Mouse (Mus musculus): Measurements from ENCODE around the gene Tomm7. TPM values are rescaled to one million over a fixed set of nuclear protein-coding genes. Genes with fewer than 3 reads are reported as not detected.
A peak's percentile ranks its signal among the peaks of the same experiment; 100 is the strongest.

Tomm7 gene
- total and polyA plus RNA-seq, 3 experiments = 133 to 184 (median 142) TPM

DNA sequence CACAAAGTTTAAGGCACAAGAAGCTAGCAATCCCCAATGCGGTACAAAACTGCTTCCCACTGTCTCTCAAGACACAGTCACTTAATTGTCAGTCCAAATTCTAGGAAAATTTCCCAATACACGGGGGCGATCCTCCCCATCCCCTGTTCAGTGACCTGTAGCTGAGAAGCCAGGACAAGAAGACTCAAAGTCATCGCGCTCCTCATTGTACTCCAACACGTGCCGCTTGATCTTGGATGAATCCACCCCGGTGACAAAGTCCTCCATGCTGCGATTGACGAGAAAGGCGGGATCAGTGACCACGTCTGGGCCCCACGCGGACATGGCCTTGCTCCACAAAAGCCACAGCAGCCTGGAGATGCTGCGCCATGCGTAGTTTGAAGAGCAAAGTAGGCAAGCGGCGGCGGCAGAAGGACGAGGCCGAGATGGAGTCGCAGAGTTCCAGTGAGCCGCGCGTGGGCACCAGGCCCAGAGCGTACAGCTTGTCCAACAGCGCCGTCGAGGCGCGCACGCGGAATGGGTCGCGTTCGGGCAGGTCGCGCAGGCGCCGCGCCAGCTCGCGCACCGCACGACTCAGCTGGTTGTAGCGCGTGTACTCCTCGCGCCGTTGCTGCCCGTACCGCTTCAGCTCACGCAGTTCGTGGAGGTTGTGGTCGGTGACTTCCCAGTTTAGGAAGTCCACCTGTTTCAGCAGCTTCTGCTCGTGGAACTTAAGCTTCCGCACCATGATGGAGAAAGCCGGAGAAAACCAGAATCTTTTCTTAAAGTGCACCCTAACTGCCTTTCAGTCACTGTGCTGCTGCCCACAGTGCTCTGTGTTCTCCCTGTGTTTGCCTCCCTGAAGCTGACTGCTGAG is 12.8 kb downstream of the Tomm7 start:
- Histone ChIP-seq H3K36me3 (replicated peaks in 1 of 2; ENCODE audit: control insufficient read depth in 1 of 2, insufficient read depth in 1 of 2, low read length in 1 of 2) (no peaks in the 10 kb centered on the region), H3K27me3 (replicated peaks) (no peaks in the 10 kb centered on the region), H3K27ac (ENCODE audit: insufficient read depth, low read depth) (no peak overlapping the region), H3K4me2 (ENCODE audit: insufficient read depth, low read depth, poor library complexity, severe bottlenecking) (no peak overlapping the region), H3K9ac (ENCODE audit: insufficient read depth, low read depth) (no peak overlapping the region), H3K9me3 (replicated peaks; ENCODE audit: low read length) (no peaks in the 10 kb centered on the region), H3K4me3 (replicated peaks in 1 of 3; ENCODE audit: low read depth in 2 of 3, low read length in 2 of 3, poor library complexity in 1 of 3) (no peak overlapping the region), H3K79me2 (replicated peaks; ENCODE audit: control insufficient read depth, extremely low read depth, insufficient read depth, poor library complexity, severe bottlenecking) (no peaks in the 10 kb centered on the region), H3K4me1 (ENCODE audit: control insufficient read depth in 1 of 2, insufficient read depth in 2 of 2) (peaks cover 1 to 2% of the 10 kb centered on the region in 2 experiments; a peak in 1 of 4 replicates)
- in situ Hi-C loops (cut with MboI; ENCODE audit: low pct_ligation_motif_present, low pct_unique_long_range_greater_than_20kb, low sequenced_read_pairs) = no loop called here
- dilution Hi-C loops (cut with MboI; ENCODE audit: extremely low pct_ligation_motif_present, extremely low pct_unique_long_range_greater_than_20kb, low sequenced_read_pairs) = no loop called here
- no peak for DNase-seq (ENCODE audit: extremely low read depth)
- no peak for TF ChIP-seq EP300 (IDR thresholded peaks at IDR 0.05; ENCODE audit: low read length)
- no peak for TF ChIP-seq POLR2AphosphoS2 (IDR thresholded peaks at IDR 0.05; ENCODE audit: low read depth, low read length)
- TF ChIP-seq ZC3H11A (IDR thresholded peaks at IDR 0.05; ENCODE audit: low read depth, low read length) = no peak
- no peak for TF ChIP-seq USF2 (conservative IDR thresholded peaks at IDR 0.05; ENCODE audit: low read depth, low read length)
- TF ChIP-seq TBP (conservative IDR thresholded peaks at IDR 0.05; ENCODE audit: low read depth, low read length) = no peak
- no peak for TF ChIP-seq RCOR1 (conservative IDR thresholded peaks at IDR 0.05; ENCODE audit: low read depth, low read length)
- no peak for TF ChIP-seq MXI1 (IDR thresholded peaks at IDR 0.05; ENCODE audit: low read depth, low read length)
- TF ChIP-seq HCFC1 (IDR thresholded peaks at IDR 0.05; ENCODE audit: low read depth, low read length) = no peak
- TF ChIP-seq SMC3 (IDR thresholded peaks at IDR 0.05; ENCODE audit: low read depth, low read length) = no peak
- TF ChIP-seq JUN (IDR thresholded peaks at IDR 0.05; ENCODE audit: insufficient read depth, low read depth, low read length) = no peak
- TF ChIP-seq ETS1 (conservative IDR thresholded peaks at IDR 0.05; ENCODE audit: low read depth, low read length) = no peak
- TF ChIP-seq ELF1 (IDR thresholded peaks at IDR 0.05; ENCODE audit: low read depth, low read length) = no peak
- TF ChIP-seq MAFK (IDR thresholded peaks at IDR 0.05; ENCODE audit: insufficient replicate concordance, low read length) = no peak
- no peak for TF ChIP-seq USF1 (IDR thresholded peaks at IDR 0.05; ENCODE audit: low read depth, low read length)
- no peak for TF ChIP-seq ZMIZ1 (IDR thresholded peaks at IDR 0.05; ENCODE audit: low read depth, low read length)
- TF ChIP-seq MAZ (IDR thresholded peaks at IDR 0.05; ENCODE audit: low read depth, low read length) = no peak

DNA sequence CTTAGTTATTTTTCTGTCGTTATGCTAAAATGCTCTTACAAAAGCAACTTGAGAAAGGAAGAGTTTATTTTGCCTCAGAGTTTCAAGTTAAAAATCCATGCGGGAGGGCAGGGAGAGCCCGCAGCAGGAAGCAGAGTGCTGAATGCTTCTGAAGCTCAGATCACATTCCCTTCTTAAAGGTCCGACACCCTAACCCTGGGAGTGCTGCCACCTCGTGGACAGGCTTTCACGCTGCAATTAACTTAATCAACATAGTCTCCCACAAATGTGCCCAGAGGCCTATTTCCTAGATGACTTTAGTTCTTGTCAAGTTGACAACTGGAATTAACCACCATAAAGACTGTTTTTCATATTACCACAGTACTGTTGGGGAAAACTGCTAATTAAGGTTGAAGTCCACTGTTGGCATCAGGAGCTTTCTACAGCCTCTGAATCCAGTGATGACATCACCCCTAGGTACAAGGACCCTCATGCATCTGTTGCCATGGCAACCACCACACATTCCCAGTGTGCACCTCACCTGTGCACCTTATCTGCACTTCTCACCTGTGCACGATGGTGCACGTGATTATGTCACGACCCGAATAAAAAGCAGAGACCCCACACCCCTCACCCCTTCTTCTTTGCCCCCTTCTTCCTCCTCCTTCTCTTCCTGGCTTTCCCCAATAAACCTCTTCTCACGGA is 17.5 kb downstream of the Tomm7 start:
- H3K9me3 ChIP-seq (replicated peaks; ENCODE audit: low read length) = no peaks in the 10 kb centered on the region
- no peaks in the 10 kb centered on the region for H3K27me3 ChIP-seq (replicated peaks)
- no peak overlapping the region for H3K9ac ChIP-seq (ENCODE audit: insufficient read depth, low read depth)
- H3K36me3 ChIP-seq (replicated peaks in 1 of 2; ENCODE audit: control insufficient read depth in 1 of 2, insufficient read depth in 1 of 2, low read length in 1 of 2) = peaks cover 0 to 9% of the 10 kb centered on the region in 2 experiments
- 0 out of 4 replicates have a peak, but pooled peaks cover 2 to 6% of the 10 kb centered on the region in 2 experiments for H3K4me1 ChIP-seq (ENCODE audit: control insufficient read depth in 1 of 2, insufficient read depth in 2 of 2)
- DNase-seq (ENCODE audit: extremely low read depth) = peak; percentile 79
- no peak overlapping the region for H3K4me2 ChIP-seq (ENCODE audit: insufficient read depth, low read depth, poor library complexity, severe bottlenecking)
- H3K27ac ChIP-seq (ENCODE audit: insufficient read depth, low read depth) = no peak overlapping the region
- TF ChIP-seq NRF1 (IDR thresholded peaks at IDR 0.05; ENCODE audit: low read depth, low read length) = no peak
- peak; percentile 84 to 88 for TF ChIP-seq CTCF (conservative IDR thresholded peaks at IDR 0.05 in 1 of 2, IDR thresholded peaks at IDR 0.05 in 1 of 2; ENCODE audit: low read depth in 2 of 2, low read length in 2 of 2)
- no peak for TF ChIP-seq E2F4 (IDR thresholded peaks at IDR 0.05; ENCODE audit: insufficient replicate concordance, low read depth, low read length)
- TF ChIP-seq ELF1 (IDR thresholded peaks at IDR 0.05; ENCODE audit: low read depth, low read length) = 0 out of 2 replicates have a peak, but pooled peaks have one; percentile 16
- peak; percentile 45 for TF ChIP-seq RAD21 (IDR thresholded peaks at IDR 0.05; ENCODE audit: low read depth, low read length)
- peak; percentile 53 for TF ChIP-seq SMC3 (IDR thresholded peaks at IDR 0.05; ENCODE audit: low read depth, low read length)
- in situ Hi-C loops (cut with MboI; ENCODE audit: low pct_ligation_motif_present, low pct_unique_long_range_greater_than_20kb, low sequenced_read_pairs) = no loop called here
- no peaks in the 10 kb centered on the region for H3K79me2 ChIP-seq (replicated peaks; ENCODE audit: control insufficient read depth, extremely low read depth, insufficient read depth, poor library complexity, severe bottlenecking)
- dilution Hi-C loops (cut with MboI; ENCODE audit: extremely low pct_ligation_motif_present, extremely low pct_unique_long_range_greater_than_20kb, low sequenced_read_pairs) = no loop called here
- H3K4me3 ChIP-seq (replicated peaks in 1 of 3; ENCODE audit: low read depth in 2 of 3, low read length in 2 of 3, poor library complexity in 1 of 3) = no peak overlapping the region

Measured in CH12.LX (cell line).